ENCODE assay signal across 23 mouse cellular contexts in genomic region chr4:128770698-128771097, GRCm38 (mm10). TPM values are rescaled to one million over a fixed set of nuclear protein-coding genes. Genes with fewer than 3 reads are reported as not detected.
DNase-seq lines count a peak whose midpoint lies in the region; ATAC-seq and TF ChIP-seq lines count a peak whose summit lies in the region.
"Had no signal": no experiment of that assay in that cellular context is flagged by ENCODE, and none has a peak within 500 bp of the region (broad histone marks: within the 10 kb centered on the region; RNA-seq: fewer than 3 reads in every experiment).

No protein-coding gene starts in this region.

- H3K27ac ChIP-seq in lung, embryonic 16.5 days (ENCODE audit: low read length): no peak overlapping the region
- no peak overlapping the region for H3K27ac ChIP-seq in MEL (ENCODE audit: control insufficient read depth, low read depth, low read length)
- H3K27ac ChIP-seq in limb, embryonic 14.5 days (replicated peaks; ENCODE audit: low read depth, low read length): no peak overlapping the region
- H3K27ac ChIP-seq: forebrain, embryonic 15.5 days; heart, embryonic 10.5 days; hindbrain, embryonic 15.5 days; intestine, embryonic 15.5 days; midbrain, embryonic 10.5 days; stomach, embryonic 15.5 days had no signal

- no peak overlapping the region for H3K4me2 ChIP-seq in lung, embryonic 16.5 days (ENCODE audit: low read depth, low read length)
- no peak overlapping the region for H3K4me2 ChIP-seq in limb, embryonic 14.5 days (replicated peaks; ENCODE audit: low read depth, low read length, severe bottlenecking)
- H3K4me2 ChIP-seq: forebrain, embryonic 15.5 days; hindbrain, embryonic 15.5 days; intestine, embryonic 15.5 days; stomach, embryonic 15.5 days had no signal

- peaks cover 3% of the 10 kb centered on the region; the same call in 1 of the 2 replicates for H3K4me1 ChIP-seq in lung, embryonic 16.5 days (replicated peaks; ENCODE audit: control insufficient read depth, insufficient read depth, low read length)
- H3K4me1 ChIP-seq in MEL (ENCODE audit: control insufficient read depth in 1 of 2, insufficient read depth in 2 of 2, low read length in 2 of 2): no peaks in the 10 kb centered on the region
- H3K4me1 ChIP-seq in limb, embryonic 14.5 days (ENCODE audit: control insufficient read depth, insufficient read depth, low read length): no peaks in the 10 kb centered on the region
- H3K4me1 ChIP-seq: forebrain, embryonic 15.5 days; intestine, embryonic 15.5 days; stomach, embryonic 15.5 days had no signal

- H3K27me3 ChIP-seq in lung, embryonic 16.5 days (ENCODE audit: control insufficient read depth, insufficient read depth, low read depth, low read length): no peaks in the 10 kb centered on the region
- H3K27me3 ChIP-seq in MEL (ENCODE audit: control insufficient read depth in 1 of 2, insufficient read depth in 2 of 2, low read length in 2 of 2): no peaks in the 10 kb centered on the region
- no peaks in the 10 kb centered on the region for H3K27me3 ChIP-seq in limb, embryonic 14.5 days (ENCODE audit: control insufficient read depth, insufficient read depth, low read length)
- H3K27me3 ChIP-seq: forebrain, embryonic 15.5 days; hindbrain, embryonic 15.5 days; intestine, embryonic 15.5 days; stomach, embryonic 15.5 days had no signal

- TF ChIP-seq CTCF in MEL (IDR thresholded peaks at IDR 0.05 in 2 of 3, conservative IDR thresholded peaks at IDR 0.05 in 1 of 3; ENCODE audit: control insufficient read depth in 1 of 3, insufficient read depth in 1 of 3, low read depth in 2 of 3, low read length in 3 of 3, poor library complexity in 1 of 3, severe bottlenecking in 1 of 3): no peak

- peak; percentile 45 for ATAC-seq in lung, embryonic 16.5 days (ENCODE audit: low read depth)
- ATAC-seq in limb, embryonic 14.5 days (ENCODE audit: low FRiP score, low read depth): peak; percentile 35; the same call in 1 of the 2 replicates
- ATAC-seq: forebrain, embryonic 15.5 days; intestine, embryonic 15.5 days had no signal

- H3K36me3 ChIP-seq in lung, embryonic 16.5 days (ENCODE audit: control insufficient read depth, insufficient read depth, low read length): peaks cover 37% of the 10 kb centered on the region
- H3K36me3 ChIP-seq in MEL (ENCODE audit: control insufficient read depth in 1 of 2, insufficient read depth in 2 of 2, low read length in 2 of 2): peaks cover 0 to 1% of the 10 kb centered on the region in 2 experiments; a peak in 2 of 4 replicates
- peaks cover 37% of the 10 kb centered on the region for H3K36me3 ChIP-seq in limb, embryonic 14.5 days (ENCODE audit: control insufficient read depth, insufficient read depth, low read length)

- no peaks in the 10 kb centered on the region for H3K9me3 ChIP-seq in lung, embryonic 16.5 days (ENCODE audit: control insufficient read depth, low read length)
- no peaks in the 10 kb centered on the region for H3K9me3 ChIP-seq in MEL (replicated peaks; ENCODE audit: insufficient read depth, low read length)
- H3K9me3 ChIP-seq in limb, embryonic 14.5 days (ENCODE audit: control insufficient read depth, low read length): no peaks in the 10 kb centered on the region
- H3K9me3 ChIP-seq: forebrain, embryonic 15.5 days; heart, embryonic 10.5 days; hindbrain, embryonic 15.5 days; intestine, embryonic 15.5 days; midbrain, embryonic 10.5 days; stomach, embryonic 15.5 days had no signal

- TF ChIP-seq POLR2A in MEL (IDR thresholded peaks at IDR 0.05; ENCODE audit: control insufficient read depth in 1 of 2, insufficient read depth in 1 of 2, low read depth in 1 of 2, low read length in 2 of 2, poor library complexity in 1 of 2): no peak
- no peak for TF ChIP-seq POLR2A in limb, embryonic 14.5 days (IDR thresholded peaks at IDR 0.05; ENCODE audit: borderline replicate concordance, extremely low read depth, insufficient read depth, insufficient read length)

- TF ChIP-seq RAD21 in MEL (IDR thresholded peaks at IDR 0.05; ENCODE audit: low read depth, low read length): no peak

- no peak for TF ChIP-seq EP300 in MEL (IDR thresholded peaks at IDR 0.05; ENCODE audit: low read depth in 1 of 2, low read length in 2 of 2)

- 71% methylated on average over 5 of the region's 5 CpGs for WGBS in lung, embryonic 16.5 days
- WGBS in limb, embryonic 14.5 days: 60% methylated on average over 5 of the region's 5 CpGs

- no peaks in the 10 kb centered on the region for H3K79me2 ChIP-seq in MEL (ENCODE audit: control insufficient read depth, insufficient read depth, low read length, poor library complexity)

- no peak overlapping the region for H3K4me3 ChIP-seq in lung, embryonic 16.5 days (ENCODE audit: low read length)
- no peak overlapping the region for H3K4me3 ChIP-seq in MEL (ENCODE audit: control insufficient read depth in 1 of 2, insufficient read depth in 1 of 2, low read depth in 2 of 2, low read length in 2 of 2)
- H3K4me3 ChIP-seq in limb, embryonic 14.5 days (replicated peaks; ENCODE audit: low read length): no peak overlapping the region
- H3K4me3 ChIP-seq: forebrain, embryonic 15.5 days; heart, embryonic 10.5 days; hindbrain, embryonic 15.5 days; intestine, embryonic 15.5 days; midbrain, embryonic 10.5 days; stomach, embryonic 15.5 days had no signal

- H3K9ac ChIP-seq in lung, embryonic 16.5 days (ENCODE audit: low read length): no peak overlapping the region
- H3K9ac ChIP-seq in MEL (ENCODE audit: control insufficient read depth, low read depth, low read length, poor library complexity, severe bottlenecking): no peak overlapping the region
- H3K9ac ChIP-seq in limb, embryonic 14.5 days (ENCODE audit: low read depth, low read length, severe bottlenecking): no peak overlapping the region
- H3K9ac ChIP-seq: forebrain, embryonic 15.5 days; hindbrain, embryonic 15.5 days; intestine, embryonic 15.5 days; stomach, embryonic 15.5 days had no signal

- DNase-seq in heart, adult 11 months: peak; percentile 81
- DNase-seq in heart, postnatal 4 days: no peak
- no peak for DNase-seq in lung, postnatal 10 days
- no peak for DNase-seq in MEL (ENCODE audit: low read depth, low spot score)
- DNase-seq in limb, embryonic 14.5 days (ENCODE audit: low spot score): peak; percentile 26
- DNase-seq in ovary, adult 18-20 months (ENCODE audit: low spot score): no peak
- DNase-seq: adrenal gland, postnatal 14 days; cerebellum, adult 2 months; cerebellum, postnatal 25 days; kidney, postnatal 4 days; lung, adult 18-20 months; right cerebral cortex, postnatal 4 days; thymus, adult 18-20 months; thymus, postnatal 36 days had no signal

TF ChIP-seq in MEL, 35 proteins besides CTCF, POLR2A, EP300 and RAD21:
- TF ChIP-seq UBTF (IDR thresholded peaks at IDR 0.05; ENCODE audit: borderline replicate concordance, insufficient read depth, low read depth, low read length) (no peak), MEF2A (IDR thresholded peaks at IDR 0.05; ENCODE audit: extremely low read depth, insufficient replicate concordance, low read depth, low read length, poor library complexity, severe bottlenecking) (no peak), USF1 (IDR thresholded peaks at IDR 0.05; ENCODE audit: low read depth, low read length) (peak; percentile 50; the same call in 1 of the 2 replicates)

RNA-seq across cellular contexts. Expression of gene A3galt2, which starts 15.5 kb away (rescaled TPM):
- under 1 TPM; 0.20 to 0.36 TPM for total RNA-seq in heart, postnatal 4 days (2021)
- polyA plus RNA-seq in lung, embryonic 16.5 days (2015; fragmentation: Nextera tagmentation; extraction: Ambion mirVana): 0.16 and 0.30 TPM in 2 replicates
- not detected in 2 replicates for total RNA-seq in MEL (2012; rRNA removed)
- polyA plus RNA-seq in MEL (2012; ENCODE audit: insufficient read depth in 1 of 2, insufficient read length in 2 of 2, low read depth in 1 of 2, low replicate concordance in 2 of 2, missing spikeins in 1 of 2): under 1 TPM in 1 of 2 experiments, not detected in 1; 0.06 TPM
- 1.7 and 2.1 TPM in 2 replicates for polyA plus RNA-seq in limb, embryonic 14.5 days (2012; rRNA removed)
- polyA plus RNA-seq in limb, embryonic 14.5 days (2014; fragmentation: Nextera tagmentation; extraction: Ambion mirVana): 0.15 and 0.39 TPM in 2 replicates
- total RNA-seq: gastrocnemius, adult 8-10 months; hematopoietic stem cell, adult 5-6 weeks had no signal

RNA-seq across cellular contexts. Expression of gene Zfp362, which starts 35.1 kb away (rescaled TPM):
- 10 to 100 TPM; 33.9 to 34.4 TPM for total RNA-seq in heart, postnatal 4 days (2021)
- 32.2 and 33.6 TPM in 2 replicates for polyA plus RNA-seq in lung, embryonic 16.5 days (2015; fragmentation: Nextera tagmentation; extraction: Ambion mirVana)
- 2.4 and 2.7 TPM in 2 replicates for total RNA-seq in MEL (2012; rRNA removed)
- 10 to 100 TPM in 1 of 2 experiments, not detected in 1; 30.1 TPM for polyA plus RNA-seq in MEL (2012; ENCODE audit: insufficient read depth in 1 of 2, insufficient read length in 2 of 2, low read depth in 1 of 2, low replicate concordance in 2 of 2, missing spikeins in 1 of 2)
- polyA plus RNA-seq in limb, embryonic 14.5 days (2012; rRNA removed): 87.2 and 131 TPM in 2 replicates
- polyA plus RNA-seq in limb, embryonic 14.5 days (2014; fragmentation: Nextera tagmentation; extraction: Ambion mirVana): 38.7 and 47.4 TPM in 2 replicates

Comparison
In these comparisons a context has a peak if more than half of its experiments do, and no peak if none do; other contexts are left out.
1. DNase-seq: peak in heart, adult 11 months (single experiment) and limb, embryonic 14.5 days (single experiment); none in heart, postnatal 4 days (single experiment), lung, postnatal 10 days (single experiment), MEL (single experiment) and ovary, adult 18-20 months (single experiment).